Mouse (Mus musculus): ENCODE measurements around the gene Lama5. TPM values are rescaled to one million over a fixed set of nuclear protein-coding genes. Genes with fewer than 3 reads are reported as not detected.

The Lama5 gene
- 17.7 and 32.1 TPM in 2 replicates for polyA plus RNA-seq (2015; fragmentation: Nextera tagmentation; extraction: Ambion mirVana)

DNA sequence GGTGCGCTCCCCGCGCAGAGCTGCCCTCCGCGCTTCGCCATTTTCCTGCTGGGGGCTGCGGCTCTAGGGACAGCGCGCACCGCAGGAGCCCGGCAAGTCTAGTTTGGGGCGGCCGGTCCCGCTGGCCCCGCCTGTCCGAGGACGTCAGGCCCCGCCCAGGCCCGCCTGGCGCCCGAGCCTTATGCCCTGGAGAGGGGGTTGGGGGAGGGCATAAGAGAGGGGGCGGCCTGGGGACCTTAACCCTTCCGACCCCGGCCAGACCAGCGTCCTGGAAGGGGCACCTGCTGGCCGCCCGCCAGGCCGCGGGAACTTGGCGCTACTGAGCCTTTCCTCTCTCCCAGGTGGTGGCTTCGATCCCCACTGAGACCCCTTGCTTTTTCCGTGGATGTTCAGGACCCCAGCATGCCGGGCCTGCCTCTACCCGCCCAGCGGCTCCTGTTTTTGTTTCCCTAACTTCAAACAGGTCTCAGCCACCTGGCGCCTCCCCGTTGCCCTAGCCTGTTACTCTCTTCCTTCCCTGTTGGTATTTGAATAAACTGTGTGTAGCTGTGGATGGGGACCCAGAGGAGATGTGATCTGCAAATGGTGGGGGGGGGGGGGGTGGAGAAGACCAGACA, at the start of gene Lama5:
TSS of gene Lama5 (minus strand) at position 98 of the 617 bp plus-strand sequence.
- Histone ChIP-seq H3K27me3 (ENCODE audit: control insufficient read depth, insufficient read depth, low read length) (no peaks in the 10 kb centered on the region), H3K9me3 (replicated peaks; ENCODE audit: control insufficient read depth, low read length) (no peaks in the 10 kb centered on the region), H3K27ac (ENCODE audit: low read length) (peak within 1 kb of the TSS; percentile 64), H3K9ac (ENCODE audit: low read length) (peak within 1 kb of the TSS; percentile 75), H3K4me1 (ENCODE audit: control insufficient read depth, insufficient read depth, low read length) (peaks cover 59% of the 10 kb centered on the region), H3K36me3 (ENCODE audit: control insufficient read depth, insufficient read depth) (no peaks in the 10 kb centered on the region; the same call in 1 of the 2 replicates), H3K4me3 (ENCODE audit: low read length) (peak within 1 kb of the TSS; percentile 68), H3K4me2 (ENCODE audit: low read depth, low read length) (peak within 1 kb of the TSS; percentile 84)
- peak; percentile 78 for ATAC-seq (replicated peaks; ENCODE audit: extremely low read depth, insufficient read depth, low FRiP score)
- 1% methylated on average over 37 of the region's 37 CpGs for WGBS

DNA sequence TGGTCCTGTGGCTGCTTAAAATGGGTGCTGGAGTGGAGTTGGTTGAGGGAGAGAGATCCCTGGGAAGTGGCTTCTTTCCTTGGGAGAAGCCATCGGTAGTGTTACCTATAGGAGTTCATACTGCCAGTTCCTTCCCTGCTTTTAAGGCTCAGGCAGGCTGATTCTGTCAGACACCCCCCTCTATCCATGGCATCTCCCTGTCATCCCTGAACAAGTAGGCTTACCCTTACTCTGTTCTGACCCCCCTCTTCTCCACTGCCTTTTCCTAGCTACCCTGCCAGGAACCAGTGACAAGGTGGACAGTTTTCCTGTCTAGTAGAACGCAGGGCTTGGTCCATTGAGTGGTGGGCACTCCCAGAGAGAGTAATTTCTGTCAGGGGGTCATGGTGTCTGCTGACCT, 48.9 kb upstream of the Lama5 start:
- Histone ChIP-seq H3K4me3 (ENCODE audit: low read length) (no peak overlapping the region), H3K4me1 (ENCODE audit: control insufficient read depth, insufficient read depth, low read length) (peaks cover 32% of the 10 kb centered on the region), H3K27me3 (ENCODE audit: control insufficient read depth, insufficient read depth, low read length) (no peaks in the 10 kb centered on the region), H3K4me2 (ENCODE audit: low read depth, low read length) (no peak overlapping the region), H3K27ac (ENCODE audit: low read length) (no peak overlapping the region), H3K36me3 (ENCODE audit: control insufficient read depth, insufficient read depth) (peaks cover 3% of the 10 kb centered on the region; the same call in 1 of the 2 replicates), H3K9ac (ENCODE audit: low read length) (no peak overlapping the region), H3K9me3 (replicated peaks; ENCODE audit: control insufficient read depth, low read length) (no peaks in the 10 kb centered on the region)
- no peak for ATAC-seq (replicated peaks; ENCODE audit: extremely low read depth, insufficient read depth, low FRiP score)
- 98% methylated on average over 2 of the region's 2 CpGs for WGBS

DNA sequence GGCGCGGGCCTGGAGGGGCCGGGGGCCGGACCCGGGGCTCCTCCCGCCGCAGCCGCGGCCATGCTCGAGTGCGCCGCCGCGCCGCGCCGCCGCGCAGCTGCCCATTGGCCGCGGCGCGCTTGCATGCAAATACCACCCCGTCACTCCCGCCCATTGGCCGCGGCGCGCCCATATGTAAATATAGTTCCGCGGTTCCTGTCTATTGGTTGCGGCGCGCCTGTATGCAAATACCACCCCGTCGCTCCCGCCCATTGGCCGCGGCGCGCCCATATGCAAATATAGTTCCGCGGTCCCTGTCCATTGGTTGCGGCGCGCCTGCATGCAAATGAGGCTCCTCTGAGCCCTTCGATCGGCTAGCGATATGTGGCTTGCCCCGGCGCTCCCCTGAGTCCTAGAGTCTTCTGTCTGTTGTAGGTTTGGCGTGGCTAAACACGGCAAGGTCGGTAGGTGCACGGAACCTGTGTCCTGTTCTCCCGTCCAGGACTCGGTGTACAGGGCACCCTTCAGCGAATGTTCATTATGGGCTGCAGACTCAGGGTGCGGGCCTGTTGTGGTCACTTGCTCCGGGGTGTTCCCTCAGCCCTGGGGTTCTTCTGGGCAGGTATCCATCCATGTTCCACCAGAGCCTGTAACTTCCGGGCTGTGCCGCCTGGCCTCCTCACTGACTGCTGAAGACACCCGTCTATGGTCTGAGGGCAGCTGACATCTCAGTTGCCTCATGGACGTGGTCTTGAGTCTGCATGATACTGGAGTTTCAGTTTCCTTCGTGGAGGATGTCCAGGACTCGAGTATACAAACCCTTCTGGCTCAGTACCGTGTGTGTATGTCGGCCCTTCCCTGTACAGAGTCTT, 48.0 kb upstream of the Lama5 start, which contains the start of gene Cables2:
TSS of gene Cables2 (minus strand) at position 103 of the 851 bp plus-strand sequence.
- Histone ChIP-seq H3K27ac (ENCODE audit: low read length) (peak within 1 kb of the TSS; percentile 71), H3K4me1 (ENCODE audit: control insufficient read depth, insufficient read depth, low read length) (peaks cover 32% of the 10 kb centered on the region), H3K9me3 (replicated peaks; ENCODE audit: control insufficient read depth, low read length) (no peaks in the 10 kb centered on the region), H3K36me3 (ENCODE audit: control insufficient read depth, insufficient read depth) (peaks cover 3% of the 10 kb centered on the region; the same call in 1 of the 2 replicates), H3K9ac (ENCODE audit: low read length) (peak within 1 kb of the TSS; percentile 95), H3K27me3 (ENCODE audit: control insufficient read depth, insufficient read depth, low read length) (no peaks in the 10 kb centered on the region), H3K4me3 (ENCODE audit: low read length) (peak within 1 kb of the TSS; percentile 87), H3K4me2 (ENCODE audit: low read depth, low read length) (peak within 1 kb of the TSS; percentile 92)
- peak; percentile 92 for ATAC-seq (replicated peaks; ENCODE audit: extremely low read depth, insufficient read depth, low FRiP score)
- WGBS = 5% methylated on average over 67 of the region's 68 CpGs

- H3K4me3 ChIP-seq (ENCODE audit: low read length) = peak overlapping the region; percentile 87
- peak overlapping the region; percentile 95 for H3K9ac ChIP-seq (ENCODE audit: low read length)
- H3K4me1 ChIP-seq (ENCODE audit: control insufficient read depth, insufficient read depth, low read length) = peaks cover 32% of the 10 kb centered on the region
- H3K27ac ChIP-seq (ENCODE audit: low read length) = peak overlapping the region; percentile 71
- H3K4me2 ChIP-seq (ENCODE audit: low read depth, low read length) = peak overlapping the region; percentile 92
- ATAC-seq (replicated peaks; ENCODE audit: extremely low read depth, insufficient read depth, low FRiP score) = peak; percentile 12
- H3K27me3 ChIP-seq (ENCODE audit: control insufficient read depth, insufficient read depth, low read length) = no peaks in the 10 kb centered on the region
- H3K9me3 ChIP-seq (replicated peaks; ENCODE audit: control insufficient read depth, low read length) = no peaks in the 10 kb centered on the region
- under 1% methylated on average over 37 of the region's 37 CpGs for WGBS
- peaks cover 5% of the 10 kb centered on the region for H3K36me3 ChIP-seq (ENCODE audit: control insufficient read depth, insufficient read depth)
Measured at GRCm38 (mm10) chr2:180272884-180273321, 47.2 kb upstream of the Lama5 start.

- H3K9me3 ChIP-seq (replicated peaks; ENCODE audit: control insufficient read depth, low read length) = no peaks in the 10 kb centered on the region
- peak overlapping the region; percentile 87 for H3K4me3 ChIP-seq (ENCODE audit: low read length)
- peaks cover 28% of the 10 kb centered on the region for H3K4me1 ChIP-seq (ENCODE audit: control insufficient read depth, insufficient read depth, low read length)
- 68% methylated on average over 5 of the region's 5 CpGs for WGBS
- peak overlapping the region; percentile 92 for H3K4me2 ChIP-seq (ENCODE audit: low read depth, low read length)
- no peak for ATAC-seq (replicated peaks; ENCODE audit: extremely low read depth, insufficient read depth, low FRiP score)
- no peak overlapping the region for H3K27ac ChIP-seq (ENCODE audit: low read length)
- peaks cover 6% of the 10 kb centered on the region for H3K36me3 ChIP-seq (ENCODE audit: control insufficient read depth, insufficient read depth)
- H3K27me3 ChIP-seq (ENCODE audit: control insufficient read depth, insufficient read depth, low read length) = no peaks in the 10 kb centered on the region
- H3K9ac ChIP-seq (ENCODE audit: low read length) = peak overlapping the region; percentile 30
Measured at GRCm38 (mm10) chr2:180271804-180272395, 46.2 kb upstream of the Lama5 start.

- peaks cover 16% of the 10 kb centered on the region for H3K4me1 ChIP-seq (ENCODE audit: control insufficient read depth, insufficient read depth, low read length)
- H3K27ac ChIP-seq (ENCODE audit: low read length) = no peak overlapping the region
- H3K27me3 ChIP-seq (ENCODE audit: control insufficient read depth, insufficient read depth, low read length) = no peaks in the 10 kb centered on the region
- no peak overlapping the region for H3K9ac ChIP-seq (ENCODE audit: low read length)
- no peak overlapping the region for H3K4me3 ChIP-seq (ENCODE audit: low read length)
- no peak for ATAC-seq (replicated peaks; ENCODE audit: extremely low read depth, insufficient read depth, low FRiP score)
- WGBS = 64% methylated on average over 7 of the region's 7 CpGs
- no peak overlapping the region for H3K4me2 ChIP-seq (ENCODE audit: low read depth, low read length)
- no peaks in the 10 kb centered on the region for H3K9me3 ChIP-seq (replicated peaks; ENCODE audit: control insufficient read depth, low read length)
- peaks cover 9% of the 10 kb centered on the region for H3K36me3 ChIP-seq (ENCODE audit: control insufficient read depth, insufficient read depth)
Measured at GRCm38 (mm10) chr2:180270537-180271255, 45.0 kb upstream of the Lama5 start.

DNA sequence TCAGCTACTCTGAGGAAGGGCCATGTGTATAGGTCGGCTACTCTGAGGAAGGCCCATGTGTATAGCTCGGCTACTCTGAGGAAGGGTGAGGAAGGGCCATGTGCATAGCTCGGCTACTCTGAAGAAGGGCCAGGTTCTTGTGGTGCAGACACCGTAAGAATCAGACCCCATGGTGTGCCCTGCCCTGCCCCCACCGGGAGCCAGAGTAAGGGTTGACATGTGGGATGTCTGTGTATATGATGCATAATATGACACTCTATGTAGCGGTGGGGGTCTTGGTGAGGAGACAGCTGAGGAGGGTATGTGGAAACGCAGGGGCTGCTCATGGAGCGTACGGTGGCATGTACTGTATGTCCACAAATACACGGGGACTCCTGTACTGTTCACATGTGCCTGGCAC, 43.7 kb upstream of the Lama5 start:
- peaks cover 16% of the 10 kb centered on the region for H3K4me1 ChIP-seq (ENCODE audit: control insufficient read depth, insufficient read depth, low read length)
- WGBS = 83% methylated on average over 10 of the region's 10 CpGs
- H3K4me2 ChIP-seq (ENCODE audit: low read depth, low read length) = no peak overlapping the region
- no peaks in the 10 kb centered on the region for H3K27me3 ChIP-seq (ENCODE audit: control insufficient read depth, insufficient read depth, low read length)
- no peak overlapping the region for H3K27ac ChIP-seq (ENCODE audit: low read length)
- no peaks in the 10 kb centered on the region for H3K9me3 ChIP-seq (replicated peaks; ENCODE audit: control insufficient read depth, low read length)
- peaks cover 9% of the 10 kb centered on the region for H3K36me3 ChIP-seq (ENCODE audit: control insufficient read depth, insufficient read depth)
- no peak for ATAC-seq (replicated peaks; ENCODE audit: extremely low read depth, insufficient read depth, low FRiP score)
- H3K9ac ChIP-seq (ENCODE audit: low read length) = no peak overlapping the region
- H3K4me3 ChIP-seq (ENCODE audit: low read length) = no peak overlapping the region

GRCm38 (mm10) chr2:180267955-180268354, 42.3 kb upstream of the Lama5 start:
- ATAC-seq (replicated peaks; ENCODE audit: extremely low read depth, insufficient read depth, low FRiP score) = no peak
- Histone ChIP-seq H3K27ac (ENCODE audit: low read length) (no peak overlapping the region), H3K27me3 (ENCODE audit: control insufficient read depth, insufficient read depth, low read length) (no peaks in the 10 kb centered on the region), H3K36me3 (ENCODE audit: control insufficient read depth, insufficient read depth) (peaks cover 9% of the 10 kb centered on the region), H3K9ac (ENCODE audit: low read length) (no peak overlapping the region), H3K4me1 (ENCODE audit: control insufficient read depth, insufficient read depth, low read length) (peaks cover 13% of the 10 kb centered on the region), H3K9me3 (replicated peaks; ENCODE audit: control insufficient read depth, low read length) (no peaks in the 10 kb centered on the region), H3K4me2 (ENCODE audit: low read depth, low read length) (no peak overlapping the region), H3K4me3 (ENCODE audit: low read length) (no peak overlapping the region)
- WGBS = 64% methylated on average over 2 of the region's 2 CpGs

Data from heart, embryonic 16.5 days (tissue).